Mouse (Mus musculus) MEL (cell line): ENCODE results near the gene Myo1c. TPM values are rescaled to one million over a fixed set of nuclear protein-coding genes. Genes with fewer than 3 reads are reported as not detected.
A peak's percentile ranks its signal among the peaks of the same experiment; 100 is the strongest.

Experiments
- DNase-seq: peaks from one replicate; pipeline ENCODE4 v3.0.0; 2011; ENCODE audit warnings: low read depth, low spot score
- H3K27ac ChIP-seq: 2 replicates; pipeline ENCODE4 v1.5.1; 2012; ENCODE audit warnings: low read depth, mild to moderate bottlenecking, control low read depth, low read length, moderate library complexity; ENCODE audit not compliant: control insufficient read depth
- H3K27me3 ChIP-seq, 2 experiments: fragments of 150-350 bp in 1 of 2; sonication (generic) in 1 of 2; 2 replicates each; pipeline ENCODE4 v1.6.1; 2012; ENCODE audit warnings: low read length in 2 of 2, mild to moderate bottlenecking in 2 of 2, improper control_type of control experiment in 1 of 2, moderate library complexity in 1 of 2; ENCODE audit not compliant: insufficient read depth in 2 of 2, control insufficient read depth in 1 of 2
- H3K36me3 ChIP-seq, 2 experiments: 2 replicates each; pipeline ENCODE4 v1.6.1; 2012 to 2014; ENCODE audit warnings: low read length in 2 of 2, improper control_type of control experiment in 1 of 2, inconsistent platforms in 1 of 2, mild to moderate bottlenecking in 1 of 2; ENCODE audit not compliant: insufficient read depth in 2 of 2, control insufficient read depth in 1 of 2
- H3K4me1 ChIP-seq, 2 experiments: fragments of 150-350 bp in 1 of 2; sonication (generic) in 1 of 2; 2 replicates each; pipeline ENCODE4 v1.6.1; 2012; ENCODE audit warnings: low read length in 2 of 2, improper control_type of control experiment in 1 of 2, mild to moderate bottlenecking in 1 of 2; ENCODE audit not compliant: insufficient read depth in 2 of 2, control insufficient read depth in 1 of 2
- H3K4me3 ChIP-seq, 2 experiments: fragments of 150-350 bp in 1 of 2; sonication (generic) in 1 of 2; 2 replicates each; pipeline ENCODE4 v1.5.1; 2012; ENCODE audit warnings: low read depth in 2 of 2, low read length in 2 of 2, mild to moderate bottlenecking in 2 of 2, moderate library complexity in 2 of 2, control low read depth in 1 of 2, improper control_type of control experiment in 1 of 2; ENCODE audit not compliant: control insufficient read depth in 1 of 2, insufficient read depth in 1 of 2
- H3K79me2 ChIP-seq: 2 replicates; pipeline ENCODE4 v1.6.1; 2012; ENCODE audit warnings: mild to moderate bottlenecking, low read length, moderate library complexity; ENCODE audit not compliant: control insufficient read depth, poor library complexity, insufficient read depth
- H3K9ac ChIP-seq: 2 replicates; pipeline ENCODE4 v1.6.1; 2012; ENCODE audit warnings: low read depth, mild to moderate bottlenecking, control low read depth, low read length, moderate library complexity; ENCODE audit not compliant: control insufficient read depth, poor library complexity, severe bottlenecking
- H3K9me3 ChIP-seq: fragments of 150-350 bp; sonication (generic); replicated peaks from 2 replicates; pipeline ENCODE4 v1.6.1; 2012; ENCODE audit warnings: mild to moderate bottlenecking, low read length, improper control_type of control experiment, moderate library complexity; ENCODE audit not compliant: insufficient read depth
- BHLHE40 ChIP-seq: IDR thresholded peaks from 2 replicates; pipeline ENCODE4 v1.6.1; 2012; ENCODE audit warnings: low read depth, mild to moderate bottlenecking, inconsistent platforms, low read length, improper control_type of control experiment, borderline replicate concordance
- CHD1 ChIP-seq: IDR thresholded peaks from 2 replicates; pipeline ENCODE4 v1.6.1; 2012; ENCODE audit warnings: low read depth, mild to moderate bottlenecking, inconsistent platforms, low read length, improper control_type of control experiment
- CHD2 ChIP-seq: IDR thresholded peaks from 2 replicates; pipeline ENCODE4 v1.6.1; 2011; ENCODE audit warnings: low read length, improper control_type of control experiment
- E2F4 ChIP-seq: IDR thresholded peaks from 2 replicates; pipeline ENCODE4 v1.6.1; 2011; ENCODE audit warnings: low read depth, low read length, improper control_type of control experiment, borderline replicate concordance
- ELF1 ChIP-seq: IDR thresholded peaks from 2 replicates; pipeline ENCODE4 v1.6.1; 2014; ENCODE audit warnings: low read depth, mild to moderate bottlenecking, inconsistent platforms, low read length, improper control_type of control experiment, moderate library complexity
- EP300 ChIP-seq, 2 experiments: IDR thresholded peaks; 2 replicates each; pipeline ENCODE4 v1.6.1; 2011; ENCODE audit warnings: improper control_type of control experiment in 2 of 2, low read length in 2 of 2, low read depth in 1 of 2, mild to moderate bottlenecking in 1 of 2
- ETS1 ChIP-seq: IDR thresholded peaks from 2 replicates; pipeline ENCODE4 v1.6.1; 2012; ENCODE audit warnings: low read depth, mild to moderate bottlenecking, inconsistent platforms, low read length, improper control_type of control experiment, moderate library complexity
- GATA1 ChIP-seq: IDR thresholded peaks from 2 replicates; pipeline ENCODE4 v1.6.1; 2011; ENCODE audit warnings: low read depth, low read length, improper control_type of control experiment
- JUND ChIP-seq: IDR thresholded peaks from 2 replicates; pipeline ENCODE4 v1.6.1; 2011; ENCODE audit warnings: low read depth, mild to moderate bottlenecking, improper control_type of control experiment, low read length
- KAT2A ChIP-seq: conservative IDR thresholded peaks from 2 replicates; pipeline ENCODE4 v1.6.1; 2012; ENCODE audit warnings: low read depth, low read length, improper control_type of control experiment, inconsistent platforms
- MAFK ChIP-seq: IDR thresholded peaks from 2 replicates; pipeline ENCODE4 v1.6.1; 2011; ENCODE audit warnings: low read depth, mild to moderate bottlenecking, low read length, improper control_type of control experiment, borderline replicate concordance
- MAX ChIP-seq: IDR thresholded peaks from 2 replicates; pipeline ENCODE4 v1.6.1; 2011; ENCODE audit warnings: low read length, improper control_type of control experiment
- MAZ ChIP-seq: IDR thresholded peaks from 2 replicates; pipeline ENCODE4 v1.6.1; 2012; ENCODE audit warnings: low read depth, mild to moderate bottlenecking, inconsistent platforms, low read length, improper control_type of control experiment
- MXI1 ChIP-seq: IDR thresholded peaks from 2 replicates; pipeline ENCODE4 v1.6.1; 2011; ENCODE audit warnings: mild to moderate bottlenecking, low read depth, low read length, improper control_type of control experiment
- MYB ChIP-seq: IDR thresholded peaks from 2 replicates; pipeline ENCODE4 v1.6.1; 2011; ENCODE audit warnings: mild to moderate bottlenecking, low read depth, low read length, improper control_type of control experiment
- MYC ChIP-seq: IDR thresholded peaks from 2 replicates; pipeline ENCODE4 v1.6.1; 2011; ENCODE audit warnings: low read depth, mild to moderate bottlenecking, low read length, improper control_type of control experiment, moderate library complexity
- NELFE ChIP-seq: IDR thresholded peaks from 2 replicates; pipeline ENCODE4 v1.6.1; 2011; ENCODE audit warnings: low read depth, low read length, improper control_type of control experiment
- POLR2A ChIP-seq, 2 experiments: IDR thresholded peaks; 2 replicates each; pipeline ENCODE4 v1.6.1; 2011 to 2012; ENCODE audit warnings: low read length in 2 of 2, mild to moderate bottlenecking in 2 of 2, control low read depth in 1 of 2, improper control_type of control experiment in 1 of 2, low read depth in 1 of 2, moderate library complexity in 1 of 2; ENCODE audit not compliant: control insufficient read depth in 1 of 2, insufficient read depth in 1 of 2, poor library complexity in 1 of 2
- POLR2AphosphoS2 ChIP-seq: IDR thresholded peaks from 2 replicates; pipeline ENCODE4 v1.6.1; 2011; ENCODE audit warnings: low read length, improper control_type of control experiment
- POLR2AphosphoS5 ChIP-seq: IDR thresholded peaks from 2 replicates; pipeline ENCODE4 v1.6.1; 2012; ENCODE audit warnings: low read depth, borderline replicate concordance, mild to moderate bottlenecking, inconsistent platforms, low read length, moderate library complexity, mixed read lengths
- RAD21 ChIP-seq: IDR thresholded peaks from 2 replicates; pipeline ENCODE4 v1.6.1; 2011; ENCODE audit warnings: mild to moderate bottlenecking, low read depth, low read length, improper control_type of control experiment
- RCOR1 ChIP-seq: IDR thresholded peaks from 2 replicates; pipeline ENCODE4 v1.6.1; 2012; ENCODE audit warnings: low read depth, mild to moderate bottlenecking, inconsistent platforms, low read length, improper control_type of control experiment
- SIN3A ChIP-seq: IDR thresholded peaks from 2 replicates; pipeline ENCODE4 v1.6.1; 2012; ENCODE audit warnings: low read length, improper control_type of control experiment, inconsistent platforms
- SMC3 ChIP-seq: IDR thresholded peaks from 2 replicates; pipeline ENCODE4 v1.6.1; 2011; ENCODE audit warnings: low read depth, low read length, improper control_type of control experiment
- TAL1 ChIP-seq: IDR thresholded peaks from 2 replicates; pipeline ENCODE4 v1.6.1; 2012; ENCODE audit warnings: mild to moderate bottlenecking, inconsistent platforms, low read length, moderate library complexity, mixed read lengths
- TBP ChIP-seq: IDR thresholded peaks from 2 replicates; pipeline ENCODE4 v1.8.0; 2011; ENCODE audit warnings: low read depth, low read length, improper control_type of control experiment
- TCF12 ChIP-seq: IDR thresholded peaks from 2 replicates; pipeline ENCODE4 v1.6.1; 2014; ENCODE audit warnings: low read depth, mild to moderate bottlenecking, inconsistent platforms, low read length, improper control_type of control experiment, moderate library complexity
- UBTF ChIP-seq: IDR thresholded peaks from 2 replicates; pipeline ENCODE4 v1.6.1; 2012; ENCODE audit warnings: low read depth, mild to moderate bottlenecking, inconsistent platforms, low read length, improper control_type of control experiment, moderate library complexity, borderline replicate concordance; ENCODE audit not compliant: insufficient read depth
- USF1 ChIP-seq: IDR thresholded peaks from 2 replicates; pipeline ENCODE4 v1.6.1; 2014; ENCODE audit warnings: low read depth, mild to moderate bottlenecking, inconsistent platforms, low read length, improper control_type of control experiment, moderate library complexity
- USF2 ChIP-seq, 2 experiments: IDR thresholded peaks; 2 replicates each; pipeline ENCODE4 v1.6.1; 2011 to 2012; ENCODE audit warnings: improper control_type of control experiment in 2 of 2, low read length in 2 of 2, borderline replicate concordance in 1 of 2, inconsistent platforms in 1 of 2, low read depth in 1 of 2, mild to moderate bottlenecking in 1 of 2; ENCODE audit not compliant: insufficient read depth in 1 of 2
- ZC3H11A ChIP-seq: IDR thresholded peaks from 2 replicates; pipeline ENCODE4 v1.6.1; 2012; ENCODE audit warnings: low read depth, mild to moderate bottlenecking, inconsistent platforms, low read length, improper control_type of control experiment
- ZKSCAN1 ChIP-seq: IDR thresholded peaks from 2 replicates; pipeline ENCODE4 v1.6.1; 2012; ENCODE audit warnings: low read depth, mild to moderate bottlenecking, inconsistent platforms, low read length, improper control_type of control experiment, moderate library complexity
- ZNF384 ChIP-seq: IDR thresholded peaks from 2 replicates; pipeline ENCODE4 v1.6.1; 2012; ENCODE audit warnings: low read depth, mild to moderate bottlenecking, inconsistent platforms, low read length, improper control_type of control experiment
- polyA plus RNA-seq, 2 experiments: library from polyadenylated mRNA; stranded (reverse) in 1 of 2; unstranded in 1 of 2; fragments of >175 nt in 1 of 2; fragments of >200 nt in 1 of 2; gene quantifications; 2 replicates each; pipeline versions ENCODE4 v1.2.1 to v1.2.4; 2012; ENCODE audit warnings: low replicate concordance in 2 of 2, low read depth in 1 of 2; ENCODE audit not compliant: insufficient read length in 2 of 2, insufficient read depth in 1 of 2, missing spikeins in 1 of 2
- total RNA-seq: library from RNA; depleted of rRNA; stranded (reverse); fragments of 300-350 nt; gene quantifications from 2 replicates; pipeline ENCODE4 v1.2.3, GENCODE M21; 2012

Myo1c gene
- total and polyA plus RNA-seq, 3 experiments, result 33.2 to 45.6 TPM; not detected in 1

GRCm38 (mm10) chr11:75703748-75704147 lies 53.4 kb downstream of the Myo1c start:
- H3K4me1 ChIP-seq, result no peaks in the 10 kb centered on the region
- H3K36me3 ChIP-seq, result peaks cover 0 to 30% of the 10 kb centered on the region in 2 experiments; a peak in 2 of 4 replicates
- no peak for TF ChIP-seq CHD1
- no peak for TF ChIP-seq USF1
- TF ChIP-seq MAZ, result no peak
- no peak overlapping the region for H3K9ac ChIP-seq
- H3K9me3 ChIP-seq, result no peaks in the 10 kb centered on the region
- no peak overlapping the region for H3K27ac ChIP-seq
- no peak for DNase-seq
- no peak overlapping the region for H3K4me3 ChIP-seq
- no peaks in the 10 kb centered on the region for H3K27me3 ChIP-seq
- H3K79me2 ChIP-seq, result no peaks in the 10 kb centered on the region

GRCm38 (mm10) chr11:75713949-75714348 lies 63.6 kb downstream of the Myo1c start:
- Histone ChIP-seq H3K4me3 (no peak overlapping the region), H3K4me1 (no peaks in the 10 kb centered on the region), H3K36me3 (no peaks in the 10 kb centered on the region), H3K9me3 (no peaks in the 10 kb centered on the region), H3K9ac (no peak overlapping the region), H3K79me2 (no peaks in the 10 kb centered on the region), H3K27me3 (no peaks in the 10 kb centered on the region), H3K27ac (no peak overlapping the region)
- peak; percentile 77 for DNase-seq
- no peak for TF ChIP-seq POLR2A (IDR thresholded peaks at IDR 0.05; ENCODE audit: control insufficient read depth in 1 of 2, insufficient read depth in 1 of 2, low read depth in 1 of 2, low read length in 2 of 2, poor library complexity in 1 of 2)
- TF ChIP-seq ZKSCAN1, result no peak
- TF ChIP-seq USF2 (IDR thresholded peaks at IDR 0.05; ENCODE audit: borderline replicate concordance in 1 of 2, insufficient read depth in 1 of 2, low read depth in 1 of 2, low read length in 2 of 2), result no peak
- TF ChIP-seq ELF1, result no peak
- no peak for TF ChIP-seq NELFE
- no peak for TF ChIP-seq TCF12
- TF ChIP-seq ZNF384, result peak; percentile 18; the same call in 1 of the 2 replicates
- no peak for TF ChIP-seq UBTF
- peak; percentile 97 for TF ChIP-seq ZC3H11A
- no peak for TF ChIP-seq MYB
- TF ChIP-seq MAX, result no peak
- no peak for TF ChIP-seq POLR2AphosphoS2
- TF ChIP-seq EP300 (IDR thresholded peaks at IDR 0.05; ENCODE audit: low read depth in 1 of 2, low read length in 2 of 2), result no peak
- TF ChIP-seq GATA1, result peak; percentile 57
- TF ChIP-seq KAT2A, result no peak
- TF ChIP-seq ETS1, result no peak
- TF ChIP-seq SMC3, result peak; percentile 90
- peak; percentile 20; the same call in 1 of the 2 replicates for TF ChIP-seq BHLHE40
- no peak for TF ChIP-seq TBP
- peak; percentile 90 for TF ChIP-seq RCOR1
- no peak for TF ChIP-seq TAL1
- 0 out of 2 replicates have a peak, but pooled peaks have one; percentile 41 for TF ChIP-seq SIN3A
- TF ChIP-seq MAFK, result no peak
- no peak for TF ChIP-seq E2F4
- TF ChIP-seq JUND, result no peak; the same call in 1 of the 2 replicates
- no peak for TF ChIP-seq MAZ
- TF ChIP-seq MXI1, result no peak
- no peak for TF ChIP-seq CHD2
- TF ChIP-seq RAD21, result peak; percentile 100
- TF ChIP-seq MYC, result no peak
- no peak for TF ChIP-seq CHD1
- TF ChIP-seq POLR2AphosphoS5, result no peak
